Mouse (Mus musculus): Measurements from ENCODE around the gene Svbp.

GRCm38 (mm10) chr4:119185771-119186170 is 9.3 kb upstream of the Svbp start:
- no peak for TF ChIP-seq POLR2A (IDR thresholded peaks at IDR 0.05; ENCODE audit: low read depth, low read length)
- no peak for TF ChIP-seq CTCF (IDR thresholded peaks at IDR 0.05; ENCODE audit: extremely low read depth, insufficient read depth, insufficient read length, insufficient replicate concordance)
